Mouse (Mus musculus) E14TG2a.4 (cell line): ENCODE measurements at regions not wholly inside any gene's neighbourhood (a gene's known extent, or its start where the extent isn't known, plus 50 kb on each side); places are given as distances from the start of the nearest gene placed in this dataset.

ENCODE experiments used
- H3K27me3 ChIP-seq: 2 replicates; pipeline ENCODE4 v1.6.1; 2014; ENCODE audit warnings: low read length, control low read depth; ENCODE audit not compliant: insufficient read depth
- H3K36me3 ChIP-seq: 2 replicates; pipeline ENCODE4 v1.6.1; 2014; ENCODE audit warnings: low read length, control low read depth; ENCODE audit not compliant: insufficient read depth
- H3K4me1 ChIP-seq: replicated peaks from 2 replicates; pipeline ENCODE4 v1.6.1; 2014; ENCODE audit warnings: low read depth, low read length, control low read depth
- H3K4me3 ChIP-seq: replicated peaks from 2 replicates; pipeline ENCODE4 v1.5.1; 2014; ENCODE audit warnings: mild to moderate bottlenecking, low read length
- H3K9me3 ChIP-seq: 2 replicates; pipeline ENCODE4 v1.6.1; 2014; ENCODE audit warnings: low read length, control low read depth
- CTCF ChIP-seq: conservative IDR thresholded peaks from 2 replicates; pipeline ENCODE4 v1.5.1; 2014; ENCODE audit warnings: low read length
- NANOG ChIP-seq: IDR thresholded peaks from 2 replicates; pipeline ENCODE4 v1.6.1; 2014; ENCODE audit warnings: borderline replicate concordance, low read length, mixed read lengths
- POU5F1 ChIP-seq: IDR thresholded peaks from 2 replicates; pipeline ENCODE4 v1.6.1; 2014; ENCODE audit warnings: low read length, borderline replicate concordance

GRCm38 (mm10) chr10:56700126-56700525 is 323.0 kb downstream of the Gja1 start:
- Histone ChIP-seq H3K9me3 (no peaks in the 10 kb centered on the region), H3K4me1 (peaks cover 3% of the 10 kb centered on the region; the same call in 1 of the 2 replicates), H3K36me3 (no peaks in the 10 kb centered on the region), H3K27me3 (0 out of 2 replicates have a peak, but pooled peaks cover 7% of the 10 kb centered on the region), H3K4me3 (no peak overlapping the region)
- TF ChIP-seq CTCF = no peak
- TF ChIP-seq NANOG = no peak
- TF ChIP-seq POU5F1 = no peak

- Histone ChIP-seq H3K4me3 (no peak overlapping the region), H3K36me3 (no peaks in the 10 kb centered on the region), H3K27me3 (no peaks in the 10 kb centered on the region), H3K4me1 (no peaks in the 10 kb centered on the region), H3K9me3 (no peaks in the 10 kb centered on the region)
- TF ChIP-seq POU5F1 (no peak), NANOG (no peak), CTCF (no peak)
These were observed 331.3 kb downstream of the Gja1 start for GRCm38 (mm10) chr10:56708411-56708810.

- no peak overlapping the region for H3K4me3 ChIP-seq
- H3K9me3 ChIP-seq = no peaks in the 10 kb centered on the region
- H3K36me3 ChIP-seq = no peaks in the 10 kb centered on the region
- H3K4me1 ChIP-seq = no peaks in the 10 kb centered on the region
- H3K27me3 ChIP-seq = no peaks in the 10 kb centered on the region
- TF ChIP-seq NANOG (no peak), POU5F1 (no peak), CTCF (no peak)
These were observed 331.8 kb downstream of the Gja1 start for GRCm38 (mm10) chr10:56708886-56709285.

DNA sequence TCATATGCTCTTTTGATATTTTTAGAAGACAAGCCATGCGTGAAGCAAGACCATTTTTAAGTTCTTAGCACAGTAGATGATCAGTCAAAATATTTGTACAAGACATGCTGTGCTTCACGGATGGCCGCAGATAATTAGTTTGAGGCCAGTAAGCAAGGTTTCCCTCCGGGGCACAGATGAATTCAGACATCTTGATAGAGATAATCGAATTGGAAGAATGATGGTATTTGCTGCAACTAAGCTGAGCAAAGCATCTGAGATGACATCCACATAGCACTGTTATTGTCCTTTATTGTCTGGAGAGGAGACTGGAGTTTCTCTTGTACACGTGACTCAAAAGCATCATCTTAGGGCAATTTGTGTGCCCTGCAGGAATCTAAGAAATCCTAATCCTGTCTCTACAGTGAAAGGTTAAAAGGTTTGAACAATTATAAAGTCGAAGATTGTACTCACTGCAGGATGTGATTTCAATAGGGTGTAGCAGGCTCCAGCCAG is 335.5 kb downstream of the Gja1 start:
- H3K4me3 ChIP-seq = no peak overlapping the region
- H3K4me1 ChIP-seq = no peaks in the 10 kb centered on the region
- no peak for TF ChIP-seq POU5F1
- TF ChIP-seq CTCF = no peak
- TF ChIP-seq NANOG = no peak
- H3K27me3 ChIP-seq = no peaks in the 10 kb centered on the region
- H3K36me3 ChIP-seq = no peaks in the 10 kb centered on the region
- H3K9me3 ChIP-seq = peaks cover 3% of the 10 kb centered on the region; the same call in 1 of the 2 replicates

DNA sequence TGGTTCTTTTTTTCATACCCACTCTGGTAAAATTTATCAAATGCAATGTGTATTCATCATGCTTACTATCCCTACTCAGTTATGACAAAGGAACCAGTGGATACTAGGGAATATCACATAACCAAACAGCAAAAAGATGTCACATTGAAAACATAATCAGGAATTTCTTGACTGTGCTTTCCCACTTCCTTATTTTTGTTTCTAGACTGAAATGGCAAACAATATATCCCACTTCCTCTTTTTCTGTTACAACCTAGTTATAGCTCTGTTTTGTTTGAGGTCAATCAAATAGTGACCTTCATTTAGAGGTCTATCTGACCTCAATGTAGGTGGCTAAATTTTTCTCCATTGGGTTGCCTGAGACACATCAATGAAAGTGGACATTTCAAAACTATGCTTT is 359.9 kb downstream of the Gja1 start:
- Histone ChIP-seq H3K36me3 (no peaks in the 10 kb centered on the region), H3K27me3 (no peaks in the 10 kb centered on the region), H3K4me1 (no peaks in the 10 kb centered on the region), H3K9me3 (no peaks in the 10 kb centered on the region), H3K4me3 (no peak overlapping the region)
- TF ChIP-seq NANOG (no peak), CTCF (no peak), POU5F1 (no peak)

GRCm38 (mm10) chr10:56739621-56740020 is 362.5 kb downstream of the Gja1 start:
- H3K9me3 ChIP-seq = no peaks in the 10 kb centered on the region
- no peak overlapping the region for H3K4me3 ChIP-seq
- TF ChIP-seq CTCF = no peak
- TF ChIP-seq NANOG = no peak
- no peak for TF ChIP-seq POU5F1
- H3K4me1 ChIP-seq = no peaks in the 10 kb centered on the region
- H3K27me3 ChIP-seq = no peaks in the 10 kb centered on the region
- no peaks in the 10 kb centered on the region for H3K36me3 ChIP-seq

DNA sequence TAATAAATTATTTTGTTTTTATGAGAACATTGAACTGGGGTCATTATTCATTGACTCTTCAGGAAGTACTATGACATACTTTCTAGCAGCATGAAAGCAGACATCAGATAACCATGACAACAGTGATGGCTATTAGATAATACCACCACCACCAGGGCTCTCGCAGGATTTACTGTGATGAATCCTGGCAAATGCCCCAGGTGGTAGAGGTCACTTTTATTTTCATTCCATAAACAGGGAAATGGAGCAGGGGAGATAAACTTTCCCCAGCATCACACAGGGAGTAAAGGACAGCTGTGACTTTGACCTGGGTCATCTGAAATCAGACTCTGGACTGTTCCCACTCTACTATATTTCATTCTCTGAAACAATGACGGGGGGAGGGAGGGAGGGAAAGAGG is 375.0 kb downstream of the Gja1 start:
- H3K4me1 ChIP-seq = peaks cover 5% of the 10 kb centered on the region
- TF ChIP-seq POU5F1 (no peak), CTCF (no peak), NANOG (no peak)
- H3K36me3 ChIP-seq = no peaks in the 10 kb centered on the region
- no peaks in the 10 kb centered on the region for H3K9me3 ChIP-seq
- H3K4me3 ChIP-seq = no peak overlapping the region
- H3K27me3 ChIP-seq = no peaks in the 10 kb centered on the region

DNA sequence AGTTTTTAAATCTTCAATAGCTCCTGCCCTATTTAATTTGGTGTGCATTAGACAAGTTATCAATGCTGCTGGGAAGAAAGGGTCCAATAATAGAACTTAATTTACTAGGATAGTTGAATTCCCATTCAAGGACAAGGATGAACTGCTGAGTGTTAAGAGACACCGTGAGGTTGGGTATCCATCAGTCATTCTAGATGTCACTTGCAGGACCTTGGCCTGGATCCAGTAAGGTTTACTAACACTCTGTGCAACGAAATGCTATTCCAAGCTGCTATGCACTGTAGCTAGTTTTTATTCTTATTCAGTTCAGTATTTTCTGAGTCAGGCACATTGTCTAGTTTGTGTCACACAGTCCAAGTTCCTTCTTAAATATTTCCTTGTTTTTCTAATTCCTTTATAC is 376.4 kb downstream of the Gja1 start:
- no peaks in the 10 kb centered on the region for H3K36me3 ChIP-seq
- TF ChIP-seq NANOG (no peak), POU5F1 (no peak), CTCF (no peak)
- no peaks in the 10 kb centered on the region for H3K9me3 ChIP-seq
- peaks cover 5% of the 10 kb centered on the region for H3K4me1 ChIP-seq
- no peak overlapping the region for H3K4me3 ChIP-seq
- no peaks in the 10 kb centered on the region for H3K27me3 ChIP-seq

GRCm38 (mm10) chr10:56754546-56755175 is 377.5 kb downstream of the Gja1 start:
- TF ChIP-seq CTCF (no peak), POU5F1 (no peak), NANOG (no peak)
- no peak overlapping the region for H3K4me3 ChIP-seq

More at GRCm38 (mm10) chr10:56754546-56755175, 377.5 kb downstream of the Gja1 start:
- Histone ChIP-seq H3K27me3 (no peaks in the 10 kb centered on the region), H3K4me1 (peaks cover 5% of the 10 kb centered on the region), H3K9me3 (no peaks in the 10 kb centered on the region), H3K36me3 (no peaks in the 10 kb centered on the region)
